Mouse (Mus musculus): ENCODE data around the gene Ltn1. TPM values are rescaled to one million over a fixed set of nuclear protein-coding genes. Genes with fewer than 3 reads are reported as not detected.

The Ltn1 gene
- polyA plus RNA-seq, 1 experiment from 2014 or later = 35.1 TPM

- DNase-seq (no peak), ATAC-seq (ENCODE audit: insufficient read depth) (no peak)
- no peaks in the 10 kb centered on the region for H3K36me3 ChIP-seq (ENCODE audit: insufficient read depth)
- no peaks in the 10 kb centered on the region for H3K9me3 ChIP-seq (ENCODE audit: low read depth, low read length)
- peaks cover 6% of the 10 kb centered on the region; the same call in 1 of the 2 replicates for H3K4me1 ChIP-seq (ENCODE audit: insufficient read depth)
- WGBS = 89% methylated on average over 8 of the region's 8 CpGs
- no peak overlapping the region for H3K4me2 ChIP-seq
- H3K27me3 ChIP-seq (ENCODE audit: insufficient read depth, low read length) = no peaks in the 10 kb centered on the region
- no peak overlapping the region for H3K27ac ChIP-seq (ENCODE audit: low read depth)
- no peak for TF ChIP-seq CTCF (IDR thresholded peaks at IDR 0.05; ENCODE audit: low read depth)
- H3K9ac ChIP-seq = no peak overlapping the region
- no peak overlapping the region for H3K4me3 ChIP-seq (ENCODE audit: low read depth, low read length)
These were observed 6.3 kb upstream of the Ltn1 start for GRCm38 (mm10) chr16:87438697-87439096.

GRCm38 (mm10) chr16:87437096-87437495 lies 4.7 kb upstream of the Ltn1 start:
- WGBS = 93% methylated on average over 21 of the region's 21 CpGs
- Histone ChIP-seq H3K4me1 (ENCODE audit: insufficient read depth) (peaks cover 6% of the 10 kb centered on the region; the same call in 1 of the 2 replicates), H3K27ac (ENCODE audit: low read depth) (no peak overlapping the region), H3K36me3 (ENCODE audit: insufficient read depth) (no peaks in the 10 kb centered on the region), H3K4me2 (no peak overlapping the region), H3K9ac (no peak overlapping the region), H3K9me3 (ENCODE audit: low read depth, low read length) (no peaks in the 10 kb centered on the region), H3K27me3 (ENCODE audit: insufficient read depth, low read length) (no peaks in the 10 kb centered on the region), H3K4me3 (ENCODE audit: low read depth, low read length) (no peak overlapping the region)
- DNase-seq (no peak), ATAC-seq (ENCODE audit: insufficient read depth) (no peak)
- TF ChIP-seq CTCF (IDR thresholded peaks at IDR 0.05; ENCODE audit: low read depth) = no peak

- Histone ChIP-seq H3K4me3 (ENCODE audit: low read depth, low read length) (no peak overlapping the region), H3K27me3 (ENCODE audit: insufficient read depth, low read length) (no peaks in the 10 kb centered on the region), H3K27ac (ENCODE audit: low read depth) (no peak overlapping the region), H3K36me3 (ENCODE audit: insufficient read depth) (no peaks in the 10 kb centered on the region), H3K9me3 (ENCODE audit: low read depth, low read length) (no peaks in the 10 kb centered on the region), H3K9ac (no peak overlapping the region), H3K4me1 (ENCODE audit: insufficient read depth) (peaks cover 6% of the 10 kb centered on the region; the same call in 1 of the 2 replicates), H3K4me2 (no peak overlapping the region)
- ATAC-seq (ENCODE audit: insufficient read depth) (no peak), DNase-seq (no peak)
- 81% methylated on average over 13 of the region's 13 CpGs for WGBS
- no peak for TF ChIP-seq CTCF (IDR thresholded peaks at IDR 0.05; ENCODE audit: low read depth)
These were observed 3.2 kb upstream of the Ltn1 start for GRCm38 (mm10) chr16:87435411-87436205.

- Histone ChIP-seq H3K4me2 (no peak overlapping the region), H3K4me3 (ENCODE audit: low read depth, low read length) (no peak overlapping the region), H3K4me1 (ENCODE audit: insufficient read depth) (peaks cover 6% of the 10 kb centered on the region; the same call in 1 of the 2 replicates), H3K9me3 (ENCODE audit: low read depth, low read length) (no peaks in the 10 kb centered on the region), H3K27ac (ENCODE audit: low read depth) (no peak overlapping the region), H3K27me3 (ENCODE audit: insufficient read depth, low read length) (no peaks in the 10 kb centered on the region), H3K9ac (no peak overlapping the region), H3K36me3 (ENCODE audit: insufficient read depth) (no peaks in the 10 kb centered on the region)
- ATAC-seq (ENCODE audit: insufficient read depth) (no peak), DNase-seq (no peak)
- WGBS = 74% methylated on average over 6 of the region's 6 CpGs
- no peak for TF ChIP-seq CTCF (IDR thresholded peaks at IDR 0.05; ENCODE audit: low read depth)
These were observed 2.5 kb upstream of the Ltn1 start for GRCm38 (mm10) chr16:87434946-87435345.

GRCm38 (mm10) chr16:87434266-87434665 lies 1.9 kb upstream of the Ltn1 start:
- H3K36me3 ChIP-seq (ENCODE audit: insufficient read depth) = no peaks in the 10 kb centered on the region
- no peak for DNase-seq
- no peak for ATAC-seq (ENCODE audit: insufficient read depth)
- WGBS = 81% methylated on average over 7 of the region's 7 CpGs
- H3K27ac ChIP-seq (ENCODE audit: low read depth) = no peak overlapping the region
- H3K4me3 ChIP-seq (ENCODE audit: low read depth, low read length) = no peak overlapping the region
- H3K9ac ChIP-seq = no peak overlapping the region
- H3K4me1 ChIP-seq (ENCODE audit: insufficient read depth) = no peaks in the 10 kb centered on the region
- no peak overlapping the region for H3K4me2 ChIP-seq
- TF ChIP-seq CTCF (IDR thresholded peaks at IDR 0.05; ENCODE audit: low read depth) = no peak
- H3K9me3 ChIP-seq (ENCODE audit: low read depth, low read length) = no peaks in the 10 kb centered on the region
- H3K27me3 ChIP-seq (ENCODE audit: insufficient read depth, low read length) = no peaks in the 10 kb centered on the region

- H3K27me3 ChIP-seq (ENCODE audit: insufficient read depth, low read length) = no peaks in the 10 kb centered on the region
- no peak overlapping the region for H3K27ac ChIP-seq (ENCODE audit: low read depth)
- no peak overlapping the region for H3K4me2 ChIP-seq
- H3K9me3 ChIP-seq (ENCODE audit: low read depth, low read length) = no peaks in the 10 kb centered on the region
- TF ChIP-seq CTCF (IDR thresholded peaks at IDR 0.05; ENCODE audit: low read depth) = no peak
- no peak overlapping the region for H3K9ac ChIP-seq
- WGBS = 89% methylated on average over 8 of the region's 8 CpGs
- ATAC-seq (ENCODE audit: insufficient read depth) (no peak), DNase-seq (no peak)
- H3K4me3 ChIP-seq (ENCODE audit: low read depth, low read length) = no peak overlapping the region
- H3K4me1 ChIP-seq (ENCODE audit: insufficient read depth) = no peaks in the 10 kb centered on the region
- H3K36me3 ChIP-seq (ENCODE audit: insufficient read depth) = peaks cover 42% of the 10 kb centered on the region
These were observed 4.9 kb downstream of the Ltn1 start for GRCm38 (mm10) chr16:87427516-87427915.

- DNase-seq (no peak), ATAC-seq (ENCODE audit: insufficient read depth) (no peak)
- no peaks in the 10 kb centered on the region for H3K9me3 ChIP-seq (ENCODE audit: low read depth, low read length)
- H3K27me3 ChIP-seq (ENCODE audit: insufficient read depth, low read length) = no peaks in the 10 kb centered on the region
- H3K4me3 ChIP-seq (ENCODE audit: low read depth, low read length) = no peak overlapping the region
- peaks cover 93% of the 10 kb centered on the region for H3K36me3 ChIP-seq (ENCODE audit: insufficient read depth)
- H3K4me1 ChIP-seq (ENCODE audit: insufficient read depth) = no peaks in the 10 kb centered on the region
- no peak overlapping the region for H3K27ac ChIP-seq (ENCODE audit: low read depth)
- H3K9ac ChIP-seq = no peak overlapping the region
- no peak for TF ChIP-seq CTCF (IDR thresholded peaks at IDR 0.05; ENCODE audit: low read depth)
- no peak overlapping the region for H3K4me2 ChIP-seq
- 93% methylated on average over 8 of the region's 8 CpGs for WGBS
These were observed 11.8 kb downstream of the Ltn1 start for GRCm38 (mm10) chr16:87420662-87421061.
